Mouse (Mus musculus) right cerebral cortex, adult 2 months (tissue): ENCODE results near the gene 2900011O08Rik.
"Not testable (repeated sequence)": the region's sequence is repeated elsewhere in the genome, so short reads cannot be mapped to it uniquely, and the experiment has no call there.

ENCODE experiments used
- DNase-seq, 2 experiments: peaks; one replicate each; pipeline ENCODE4 v3.0.0; 2021 to 2022; ENCODE audit warnings: low spot score in 2 of 2

2900011O08Rik gene

DNA sequence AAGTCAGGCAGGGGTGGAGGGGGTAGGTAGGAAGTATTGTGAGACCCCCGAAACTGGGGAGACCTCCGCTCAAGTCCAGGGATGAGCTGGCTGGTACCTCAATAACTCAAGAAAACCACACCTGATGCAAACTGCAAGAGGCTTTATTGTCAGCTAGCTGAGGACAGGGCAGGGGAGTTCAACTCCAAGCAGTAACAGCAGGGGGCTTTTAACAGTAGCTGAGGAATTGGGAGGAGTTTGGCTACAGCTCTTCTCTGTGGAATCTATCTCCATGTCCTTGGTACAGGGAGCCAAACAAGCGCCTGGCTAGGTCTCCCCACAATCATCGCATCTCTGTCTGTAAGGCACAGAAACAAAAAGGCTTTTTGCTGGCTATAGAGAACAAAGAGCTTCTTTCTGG lies 80.2 kb downstream of the 2900011O08Rik start:
- DNase-seq: not testable (repeated sequence)

DNA sequence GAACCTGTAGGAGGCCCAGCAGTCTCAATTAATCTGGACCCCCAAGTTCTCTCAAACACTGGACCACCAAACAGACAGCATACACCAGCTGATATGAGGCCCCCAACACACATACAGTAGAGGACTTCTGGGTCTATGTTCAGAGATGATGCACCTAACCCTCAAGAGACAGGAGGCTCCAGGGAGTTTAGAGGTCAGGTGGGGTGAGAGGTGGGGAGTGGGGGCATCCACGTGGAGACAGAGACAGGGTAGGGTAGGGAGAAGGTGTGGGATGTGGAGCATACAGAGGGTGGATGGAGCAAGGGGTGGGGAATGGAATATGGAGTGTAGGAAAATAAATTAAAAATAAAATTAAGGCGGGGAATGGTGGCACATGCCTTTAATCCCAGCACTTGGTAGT lies 82.3 kb downstream of the 2900011O08Rik start:
- DNase-seq: not testable (repeated sequence)

DNA sequence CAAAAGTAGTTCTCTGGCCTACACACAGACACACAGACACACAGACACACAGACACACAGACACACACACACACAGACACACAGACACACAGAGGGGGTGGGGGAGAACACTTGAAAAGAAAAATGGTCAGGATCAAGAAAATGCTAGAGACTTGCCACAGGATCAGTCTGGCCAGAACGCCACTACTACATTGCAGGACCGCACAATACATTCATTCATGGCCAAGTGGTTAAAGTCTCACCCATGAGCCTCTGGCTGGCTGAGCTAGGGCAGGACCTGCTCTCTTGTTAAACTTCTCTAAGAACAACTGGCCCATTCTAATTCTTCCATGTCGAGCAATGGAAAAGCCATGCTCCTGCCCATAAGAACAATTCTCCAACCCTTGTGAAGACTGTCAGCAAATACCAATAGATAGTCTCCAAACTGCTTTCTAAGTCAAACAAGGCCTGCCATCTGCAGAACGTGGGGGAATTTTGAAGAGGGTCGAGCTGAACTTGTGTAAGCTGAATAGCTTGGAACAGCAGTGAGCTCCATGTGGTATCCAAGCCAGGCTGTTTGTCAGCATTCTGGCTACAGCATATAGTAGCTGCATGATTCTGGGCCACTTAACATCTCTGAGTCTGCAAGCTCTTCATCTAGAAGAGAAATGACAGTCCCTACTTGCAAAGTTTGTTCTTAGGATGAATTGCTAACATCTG lies 84.2 kb downstream of the 2900011O08Rik start:
- DNase-seq: no peak

DNA sequence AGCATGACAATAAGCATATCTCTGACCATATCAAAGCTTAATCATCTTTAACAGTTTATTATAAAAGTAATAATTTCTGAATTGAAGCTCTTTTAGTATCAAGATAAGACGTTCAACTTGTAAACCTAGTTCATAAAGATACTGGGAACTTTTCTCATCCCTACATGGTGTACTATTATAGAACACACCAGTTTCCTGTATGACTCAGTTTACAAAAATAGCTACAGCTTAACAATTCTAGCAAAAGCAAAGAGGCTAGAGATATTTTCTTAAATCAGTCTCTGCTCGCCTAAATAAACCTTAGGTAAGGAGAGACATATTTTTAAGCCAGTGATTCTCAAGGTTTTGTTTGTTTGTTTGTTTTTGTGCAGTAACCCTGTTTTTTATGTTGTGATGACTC lies 96.5 kb downstream of the 2900011O08Rik start:
- no peak for DNase-seq

DNA sequence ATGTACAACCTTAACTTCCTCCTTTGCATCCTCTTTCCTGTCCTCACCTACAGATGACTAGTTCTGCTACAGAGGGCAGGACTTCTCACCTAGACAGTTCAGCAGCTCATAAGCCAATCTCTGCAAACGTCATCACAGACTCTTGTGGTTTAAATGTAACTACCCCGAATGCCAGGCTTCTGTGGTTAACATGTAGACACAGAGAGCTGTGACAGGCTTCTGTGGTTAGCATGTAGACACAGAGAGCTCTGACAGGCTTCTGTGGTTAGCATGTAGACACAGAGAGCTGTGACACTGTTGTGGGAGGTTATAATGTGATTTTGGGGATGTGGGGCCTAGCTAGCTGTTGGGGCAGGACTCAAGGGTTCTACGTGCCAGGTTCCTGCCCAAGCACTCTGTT lies 101.8 kb downstream of the 2900011O08Rik start:
- no peak for DNase-seq

DNA sequence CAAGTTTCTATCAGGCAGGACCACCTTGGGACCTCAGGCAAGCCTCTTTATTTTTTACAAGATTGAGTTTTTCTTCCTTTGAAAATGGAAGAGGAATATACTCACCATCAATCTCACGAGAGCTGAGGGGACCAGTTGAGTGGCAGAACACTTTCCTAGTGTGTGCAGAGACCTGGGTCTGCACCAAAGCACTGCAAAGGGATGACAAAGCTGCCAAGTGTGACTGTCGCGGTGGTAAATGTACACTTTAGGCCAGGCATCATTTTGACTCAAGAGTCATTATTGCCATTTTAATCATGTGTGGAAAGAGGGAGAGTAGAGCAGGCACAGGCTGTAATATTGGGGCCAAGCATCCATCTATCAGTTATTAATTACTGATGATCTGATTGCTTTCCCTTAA lies 102.9 kb downstream of the 2900011O08Rik start:
- DNase-seq: no peak

DNA sequence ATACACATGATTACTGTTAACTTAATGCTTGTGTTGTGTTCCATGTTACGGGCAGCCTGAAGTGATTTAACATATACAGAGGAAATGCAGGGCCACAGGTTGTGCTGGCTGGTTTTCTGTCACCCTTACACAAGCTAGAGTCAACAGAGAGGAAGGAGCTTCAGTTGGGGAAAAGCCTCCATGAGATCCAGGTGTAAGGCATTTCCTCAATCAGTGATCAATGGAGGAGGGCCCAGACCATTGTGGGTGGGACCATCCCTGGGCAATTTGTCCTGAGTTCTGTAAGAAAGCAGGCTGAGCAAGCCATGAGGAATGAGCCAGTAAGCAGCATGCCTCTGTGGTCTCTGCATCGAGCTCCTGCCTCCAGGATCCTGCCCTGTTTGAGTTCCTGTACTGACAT lies 105.4 kb downstream of the 2900011O08Rik start:
- DNase-seq: no peak

DNA sequence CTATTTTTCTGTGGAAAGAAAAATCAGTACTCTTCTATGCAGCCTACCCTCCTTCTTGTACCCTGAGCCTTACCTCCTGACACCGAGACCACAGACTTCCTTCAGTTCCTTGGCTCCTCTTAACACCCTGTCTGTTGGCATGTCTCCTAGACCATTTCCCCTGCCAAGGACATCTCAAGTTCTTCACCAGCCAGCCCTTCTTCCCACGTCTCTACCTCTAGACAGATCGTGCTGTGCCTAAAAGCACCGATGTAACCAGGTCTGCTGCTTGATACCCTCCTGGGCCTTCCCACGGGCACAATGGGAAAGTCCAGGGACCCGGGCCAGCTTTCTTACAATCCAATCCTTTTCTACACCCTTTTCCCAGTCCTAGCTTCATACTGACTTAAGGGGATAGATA lies 119.5 kb downstream of the 2900011O08Rik start:
- DNase-seq: no peak

DNA sequence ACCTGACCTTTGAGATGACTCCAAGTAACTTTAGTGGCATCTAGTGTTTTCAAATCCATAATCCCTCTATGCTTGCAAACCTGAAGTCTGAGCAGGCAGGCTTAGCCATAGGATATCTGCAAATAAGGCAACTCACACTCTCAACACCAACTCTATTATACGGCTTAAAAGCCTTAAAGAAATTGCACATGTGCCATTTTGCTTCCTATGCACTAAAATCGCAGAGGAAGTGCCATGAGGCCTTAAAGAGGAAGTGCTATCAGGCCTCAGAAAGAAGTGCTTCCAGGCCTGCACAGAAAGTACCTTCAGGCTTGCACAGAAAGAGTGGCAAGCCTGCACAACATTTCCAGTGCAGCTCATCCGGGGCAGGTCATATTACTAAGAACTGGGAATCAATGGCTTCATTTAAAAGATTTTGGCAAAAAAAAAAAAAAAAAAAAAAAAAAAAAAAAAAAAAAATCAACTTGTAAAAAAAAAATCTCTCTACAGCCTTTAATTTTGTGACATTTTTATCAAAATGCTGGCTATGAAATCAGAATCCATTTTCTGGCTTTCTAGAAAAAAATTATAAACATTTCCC lies 123.3 kb downstream of the 2900011O08Rik start:
- DNase-seq: no peak

DNA sequence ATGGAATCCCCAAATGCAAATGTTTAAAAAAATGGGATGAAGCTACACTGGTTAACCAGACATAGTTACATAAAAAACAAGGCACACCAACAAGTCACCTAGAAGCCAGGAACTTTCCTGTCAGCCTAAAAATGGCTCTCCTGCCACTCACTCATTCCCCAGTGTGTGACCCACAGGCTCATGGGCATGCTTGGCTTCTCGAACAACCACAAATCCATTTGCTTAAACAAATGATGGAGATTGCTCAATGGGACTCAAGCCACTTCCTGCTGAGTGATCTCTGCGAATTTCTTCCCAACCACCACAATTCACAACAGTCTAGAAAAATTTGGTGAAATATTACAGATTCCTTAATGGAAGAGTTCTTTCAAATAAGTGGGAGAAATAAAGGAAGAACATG lies 124.5 kb downstream of the 2900011O08Rik start:
- no peak for DNase-seq

DNA sequence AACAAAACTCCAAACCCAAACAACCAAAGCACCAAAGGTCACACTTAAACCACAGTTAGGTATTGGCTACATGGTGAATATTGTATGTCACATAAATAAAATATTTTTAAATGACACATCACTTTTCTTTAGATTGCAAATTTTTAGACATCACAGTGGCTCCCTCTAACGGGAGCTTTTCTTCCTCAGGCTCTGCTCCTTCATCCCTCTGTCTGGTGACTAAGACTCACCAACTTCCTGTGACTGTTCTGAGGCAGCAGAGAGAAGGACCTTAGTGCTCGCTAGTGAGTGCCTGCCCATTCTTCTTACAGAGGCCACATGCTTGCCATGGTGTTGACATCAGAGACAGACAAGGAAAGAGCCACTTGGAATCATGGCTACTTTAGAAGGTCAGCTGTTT lies 125.7 kb downstream of the 2900011O08Rik start:
- peak; percentile 36 to 42 for DNase-seq

DNA sequence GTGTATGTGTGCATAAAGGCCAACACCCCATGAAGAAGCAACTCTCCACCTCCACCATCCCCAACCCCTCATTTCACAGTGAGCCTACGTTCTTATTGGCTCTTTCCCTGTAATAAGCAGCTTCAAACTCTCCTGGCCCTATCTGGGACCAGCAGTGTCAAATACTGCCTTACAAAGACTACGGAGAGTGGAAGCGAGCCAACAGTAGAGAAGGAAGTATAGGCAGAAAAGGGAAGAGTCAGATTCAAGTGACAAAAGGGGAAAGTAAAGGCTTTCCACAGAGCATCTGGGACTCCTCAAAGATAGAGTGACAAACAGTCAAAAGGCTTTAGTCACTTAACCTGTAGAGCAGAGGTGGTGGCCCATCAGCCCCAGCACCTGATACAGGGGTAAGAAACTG lies 126.3 kb downstream of the 2900011O08Rik start:
- DNase-seq: no peak

DNA sequence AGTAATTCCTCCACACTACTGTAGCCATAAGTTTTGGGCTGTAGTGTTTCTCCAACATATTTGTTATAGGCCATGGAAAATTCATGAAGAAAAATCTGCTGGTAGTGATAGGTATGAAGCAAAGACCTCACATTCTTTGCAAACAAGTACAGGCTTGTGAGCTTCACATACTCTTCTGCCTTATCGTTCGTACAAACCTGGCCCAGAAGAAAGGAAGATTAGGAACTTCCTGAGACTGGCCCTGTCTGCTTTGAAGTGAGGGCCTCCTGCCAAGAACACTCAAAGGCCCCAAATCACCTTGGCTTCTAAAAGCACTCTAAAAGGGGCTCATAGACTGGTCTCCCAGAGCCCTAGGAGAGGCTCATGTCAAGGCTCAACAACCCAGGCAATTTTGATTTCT lies 130.9 kb downstream of the 2900011O08Rik start:
- no peak for DNase-seq

DNA sequence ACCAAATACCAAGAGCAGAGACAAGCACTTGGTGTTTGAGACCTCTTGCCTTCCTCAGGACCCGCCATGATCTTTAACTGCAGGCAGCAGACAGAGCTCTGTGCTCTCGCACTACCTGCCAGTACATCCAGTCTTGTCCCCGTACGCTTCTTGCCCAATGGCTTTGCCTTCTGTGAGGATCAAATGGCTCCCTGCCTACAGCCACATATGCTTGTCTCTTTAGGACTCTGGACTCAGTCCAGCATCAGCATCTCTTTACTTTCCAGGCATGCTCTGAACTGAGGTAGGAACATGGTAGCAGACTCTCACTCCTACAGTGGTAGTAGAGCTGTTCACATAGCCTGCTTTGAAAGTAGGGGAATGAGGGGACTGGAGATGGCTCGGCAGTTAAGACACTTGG lies 134.5 kb downstream of the 2900011O08Rik start:
- DNase-seq: no peak

DNA sequence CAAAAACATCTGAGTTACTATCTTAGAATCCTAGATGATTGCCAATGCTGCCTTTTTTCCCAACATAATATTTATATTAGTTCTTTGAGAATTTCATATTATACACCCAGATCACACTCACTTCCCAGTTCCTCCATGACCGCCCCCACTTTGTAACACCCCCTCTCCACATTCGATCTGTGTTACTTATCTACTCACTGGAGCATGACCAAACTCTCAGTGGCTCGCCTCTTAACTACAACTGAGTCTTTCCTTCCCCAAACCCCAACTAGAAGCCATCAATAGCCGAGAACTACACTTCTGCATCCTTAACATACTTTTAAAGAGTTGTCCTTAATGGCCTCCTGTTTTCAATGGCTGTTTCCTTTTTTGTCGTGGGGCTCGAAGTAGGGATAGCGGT lies 135.2 kb downstream of the 2900011O08Rik start:
- no peak for DNase-seq

DNA sequence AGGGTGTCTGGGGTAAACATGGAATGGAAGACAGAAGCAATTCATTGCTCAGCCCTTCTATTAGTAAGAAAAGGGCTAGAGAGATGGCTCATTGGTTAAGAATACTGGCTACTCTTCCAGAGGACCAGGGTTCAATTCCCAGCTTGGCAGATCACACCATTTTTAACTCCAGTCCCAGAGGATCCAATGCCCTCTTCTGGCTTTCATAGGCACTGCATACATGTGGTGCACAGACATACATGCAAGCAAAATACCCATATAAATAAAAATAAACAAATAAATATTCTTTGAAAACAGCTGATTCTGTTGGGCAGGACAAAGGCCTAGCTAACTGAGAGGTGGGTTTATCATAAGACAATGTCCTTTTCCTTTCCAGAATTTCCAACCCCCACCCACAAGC lies 136.2 kb downstream of the 2900011O08Rik start:
- DNase-seq: no peak

DNA sequence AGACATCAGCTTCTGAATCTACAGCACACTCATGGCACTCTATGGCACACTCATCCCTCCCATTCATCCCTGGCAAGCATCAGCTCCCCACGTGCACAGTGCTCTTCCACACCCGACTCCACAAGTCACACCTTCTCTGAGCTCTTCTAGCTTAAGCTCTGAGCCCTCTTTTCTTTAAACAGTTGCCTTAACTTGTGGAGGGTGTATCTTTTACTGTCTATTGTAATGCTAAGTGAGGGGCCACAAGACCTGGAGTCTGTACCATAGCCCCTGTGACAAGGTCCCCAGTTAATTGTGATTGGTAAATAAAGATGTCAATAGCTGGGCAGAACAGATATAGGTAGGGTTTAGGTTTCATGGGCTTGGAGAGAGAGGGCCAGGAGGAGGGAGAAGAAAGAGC lies 137.5 kb downstream of the 2900011O08Rik start:
- no peak for DNase-seq

DNA sequence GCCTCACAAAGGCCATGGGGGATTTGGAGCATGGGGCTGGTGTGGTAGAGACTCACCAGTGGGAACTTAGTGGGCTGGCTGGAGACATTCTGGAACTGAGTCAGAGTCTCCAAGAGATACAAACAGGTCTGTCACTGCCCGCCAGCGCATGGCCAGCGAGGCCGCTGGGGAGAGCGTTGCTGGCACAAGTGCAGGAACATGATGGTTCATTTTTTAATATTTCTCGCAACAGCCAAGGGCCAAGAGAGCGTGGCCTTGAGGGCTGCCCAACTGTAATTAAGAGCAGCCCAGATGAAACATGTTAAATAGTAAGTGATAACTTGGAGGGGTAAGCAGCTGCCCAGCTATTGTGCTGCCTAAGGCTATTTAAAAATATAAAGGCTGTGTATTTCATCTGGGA lies 138.3 kb downstream of the 2900011O08Rik start:
- DNase-seq: no peak

DNA sequence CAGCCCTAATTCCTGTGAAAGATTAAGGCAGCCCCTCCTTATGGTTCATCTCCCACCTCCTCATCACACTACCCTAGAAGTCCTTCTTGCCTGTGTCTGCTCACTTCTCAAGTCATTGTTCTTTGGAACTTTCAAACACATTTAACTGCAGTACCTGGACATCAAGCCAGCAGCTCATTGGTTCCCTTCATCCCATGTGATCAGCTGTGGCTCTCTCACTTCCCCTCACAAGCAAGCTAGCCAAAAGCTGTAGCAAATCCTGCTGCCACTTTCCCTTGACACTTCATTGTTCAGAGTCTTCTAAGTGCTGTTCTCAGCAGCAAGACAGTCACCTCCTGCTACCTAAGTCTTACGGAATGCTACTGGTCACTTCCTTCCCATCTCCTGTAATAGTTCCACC lies 138.8 kb downstream of the 2900011O08Rik start:
- DNase-seq: no peak

DNA sequence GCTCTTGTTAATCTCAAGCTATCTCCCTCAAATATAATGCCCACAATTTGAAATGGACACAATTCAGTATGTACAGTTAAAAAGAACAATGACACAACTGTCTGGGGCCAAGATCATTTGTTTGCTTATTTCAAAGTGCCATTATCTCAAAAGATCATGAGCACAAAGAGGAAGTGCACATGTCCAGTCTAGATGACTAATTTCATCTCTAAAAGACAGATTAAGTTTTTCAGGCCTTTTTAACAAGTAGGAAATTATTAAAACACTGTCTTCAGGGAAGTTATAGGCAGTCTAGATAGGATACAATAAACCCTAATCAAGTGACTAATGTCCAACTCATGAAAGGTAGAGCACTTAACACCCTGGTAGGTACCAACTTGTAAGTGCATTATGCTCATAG lies 142.6 kb downstream of the 2900011O08Rik start:
- DNase-seq: no peak

DNA sequence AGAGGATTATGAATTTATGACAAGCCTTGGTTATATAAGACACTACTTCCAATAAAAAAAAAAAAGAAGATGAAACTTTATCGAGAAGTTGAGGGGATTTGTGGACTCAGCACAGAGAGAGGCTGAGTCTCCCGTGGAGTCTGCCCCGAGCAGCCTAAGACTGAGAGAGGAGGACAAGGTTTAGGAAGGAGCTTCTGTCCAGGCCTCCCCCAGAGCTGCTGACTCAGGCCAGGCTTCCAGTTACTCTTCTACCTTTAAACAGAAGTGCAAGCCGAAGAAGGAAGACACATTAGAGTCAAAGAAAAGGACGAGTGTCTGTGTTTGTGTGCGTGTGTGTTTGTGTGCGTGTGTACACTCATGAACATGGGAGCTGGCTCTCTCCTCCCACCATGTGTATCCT lies 144.4 kb downstream of the 2900011O08Rik start:
- DNase-seq: no peak

DNA sequence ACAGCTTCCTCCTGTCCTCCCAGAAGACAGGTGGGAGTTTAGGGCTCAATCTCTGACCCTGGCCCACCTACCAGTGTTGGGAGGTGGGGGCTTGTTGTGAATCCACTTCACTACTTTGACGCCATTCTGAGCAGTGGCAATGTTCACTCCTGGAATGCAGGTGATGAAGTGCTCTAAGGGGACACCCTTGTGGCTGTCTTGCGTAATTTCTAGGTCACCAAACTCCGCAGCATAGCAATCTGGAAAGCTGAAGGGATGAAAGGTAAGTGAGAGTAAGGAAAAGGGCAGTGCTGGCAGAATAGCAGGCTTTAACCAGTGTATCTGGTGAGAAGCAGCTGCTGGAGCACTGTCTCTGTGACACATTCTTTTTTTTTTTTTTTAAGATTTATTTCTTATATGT lies 145.0 kb downstream of the 2900011O08Rik start:
- DNase-seq: no peak

DNA sequence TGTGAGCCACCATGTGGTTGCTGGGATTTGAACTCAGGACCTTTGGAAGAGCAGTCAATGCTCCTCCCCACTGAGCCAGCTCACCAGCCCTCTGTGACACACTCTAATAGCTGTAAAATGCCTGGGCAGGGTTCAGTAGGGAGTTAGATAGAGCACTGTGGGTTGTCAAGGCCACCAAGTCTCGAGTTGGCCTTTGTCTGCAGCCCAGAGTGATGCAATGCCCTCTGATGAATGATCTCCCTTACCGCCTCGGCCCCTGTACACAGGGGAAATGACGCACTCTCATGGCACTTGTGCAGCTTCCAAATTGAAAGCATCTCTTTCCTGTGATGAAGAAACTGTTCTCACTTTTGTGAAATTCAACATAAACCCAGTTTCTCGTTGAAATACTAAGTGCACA lies 145.4 kb downstream of the 2900011O08Rik start:
- no peak for DNase-seq

DNA sequence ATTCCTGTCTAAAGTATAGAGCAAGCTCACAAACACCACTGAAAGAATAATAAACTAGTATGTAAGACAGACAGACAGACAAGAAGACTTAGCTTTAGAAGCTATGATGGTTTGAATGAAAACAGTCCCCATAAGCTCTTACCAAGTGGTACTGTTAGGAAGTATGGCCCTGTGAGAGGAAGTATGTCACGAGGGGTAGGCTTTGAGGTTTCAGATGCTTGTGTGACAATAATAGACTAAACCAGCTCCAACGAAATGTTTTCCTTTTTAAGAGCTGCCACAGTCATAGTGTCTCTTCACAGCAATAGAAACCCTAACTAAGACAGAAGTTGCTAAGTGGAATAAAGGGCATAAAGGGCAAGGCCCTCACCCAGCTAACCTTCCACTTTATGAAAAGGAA lies 148.6 kb downstream of the 2900011O08Rik start:
- no peak for DNase-seq
